Mouse (Mus musculus): ENCODE measurements around the gene Sclt1. TPM values are rescaled to one million over a fixed set of nuclear protein-coding genes. Genes with fewer than 3 reads are reported as not detected.

Gene Sclt1
- polyA plus RNA-seq, 1 experiment, result 4.7 TPM

DNA sequence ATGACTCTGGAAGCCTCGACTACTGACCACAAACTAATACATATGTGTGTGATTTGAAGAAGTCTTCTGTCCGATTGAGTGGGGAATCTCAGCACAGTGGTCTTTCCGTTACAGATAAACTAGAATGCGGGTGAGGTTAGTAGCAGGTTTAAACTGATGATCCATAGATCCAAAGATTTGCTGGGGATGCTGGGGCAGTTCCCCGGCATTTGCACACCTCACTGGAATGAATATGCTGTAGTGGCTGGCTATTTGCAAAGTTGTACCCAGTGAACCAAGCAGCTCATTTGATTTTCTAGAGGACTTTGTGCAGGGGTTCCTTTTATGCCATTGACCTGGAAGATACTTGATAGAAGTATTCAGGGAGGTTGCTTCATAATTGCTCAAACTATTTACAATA is 133.2 kb downstream of the Sclt1 start:
- Histone ChIP-seq H3K4me3 (replicated peaks; ENCODE audit: extremely low read depth, low read depth, low read length) (no peak overlapping the region), H3K4me1 (ENCODE audit: control insufficient read depth, insufficient read depth, low read length) (no peaks in the 10 kb centered on the region)
- DNase-seq, result no peak
- no peak for TF ChIP-seq POLR2A (IDR thresholded peaks at IDR 0.05; ENCODE audit: borderline replicate concordance, extremely low read depth, low read depth, low read length)
- no peak for TF ChIP-seq CTCF (IDR thresholded peaks at IDR 0.05; ENCODE audit: insufficient read depth, low read length)
- WGBS, result 91% methylated on average over 5 of the region's 5 CpGs

DNA sequence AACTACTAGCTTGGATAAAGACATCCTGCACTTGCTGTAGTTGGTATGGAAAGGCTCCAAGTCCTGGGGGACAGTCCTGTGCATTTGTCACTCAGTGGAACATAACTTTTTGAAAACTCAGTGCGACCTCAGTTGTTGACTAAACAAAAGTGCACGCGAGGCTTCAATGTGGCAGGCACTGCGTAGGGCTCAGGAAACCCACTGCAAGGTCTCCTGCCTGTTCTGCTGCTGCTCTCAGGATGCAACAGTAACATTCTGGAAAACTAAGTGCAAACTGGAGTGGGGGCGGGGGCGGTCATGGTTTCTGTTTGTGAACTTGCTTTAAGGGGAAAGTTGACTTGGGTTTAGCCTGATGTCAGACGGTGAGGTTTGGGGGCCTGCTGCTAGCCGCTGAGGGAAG is 134.8 kb downstream of the Sclt1 start:
- H3K4me1 ChIP-seq (ENCODE audit: control insufficient read depth, insufficient read depth, low read length), result no peaks in the 10 kb centered on the region
- TF ChIP-seq POLR2A (IDR thresholded peaks at IDR 0.05; ENCODE audit: borderline replicate concordance, extremely low read depth, low read depth, low read length), result no peak
- TF ChIP-seq CTCF (IDR thresholded peaks at IDR 0.05; ENCODE audit: insufficient read depth, low read length), result no peak
- WGBS, result 80% methylated on average over 8 of the region's 8 CpGs
- no peak for DNase-seq
- no peak overlapping the region for H3K4me3 ChIP-seq (replicated peaks; ENCODE audit: extremely low read depth, low read depth, low read length)

DNA sequence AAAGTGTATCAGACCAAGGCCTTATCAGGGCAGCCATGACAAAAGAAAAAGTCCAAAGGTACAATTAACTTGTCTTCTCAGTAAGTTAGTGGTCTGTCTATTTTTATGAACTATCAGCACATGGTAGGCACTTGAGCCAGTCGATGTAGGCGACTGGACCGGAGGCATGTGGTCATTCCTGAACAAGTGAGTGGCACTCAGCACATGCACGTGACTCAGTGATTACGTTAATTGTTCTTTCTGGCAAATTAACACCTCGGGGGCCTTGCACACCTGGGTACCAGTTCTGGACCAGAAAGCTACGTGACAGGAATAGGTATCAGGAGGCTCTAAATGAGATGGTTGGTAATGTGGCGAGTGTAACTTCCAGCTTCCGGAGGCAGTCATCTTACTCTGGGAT is 135.3 kb downstream of the Sclt1 start:
- TF ChIP-seq CTCF (IDR thresholded peaks at IDR 0.05; ENCODE audit: insufficient read depth, low read length) (no peak), POLR2A (IDR thresholded peaks at IDR 0.05; ENCODE audit: borderline replicate concordance, extremely low read depth, low read depth, low read length) (no peak)
- 91% methylated on average over 9 of the region's 9 CpGs for WGBS

DNA sequence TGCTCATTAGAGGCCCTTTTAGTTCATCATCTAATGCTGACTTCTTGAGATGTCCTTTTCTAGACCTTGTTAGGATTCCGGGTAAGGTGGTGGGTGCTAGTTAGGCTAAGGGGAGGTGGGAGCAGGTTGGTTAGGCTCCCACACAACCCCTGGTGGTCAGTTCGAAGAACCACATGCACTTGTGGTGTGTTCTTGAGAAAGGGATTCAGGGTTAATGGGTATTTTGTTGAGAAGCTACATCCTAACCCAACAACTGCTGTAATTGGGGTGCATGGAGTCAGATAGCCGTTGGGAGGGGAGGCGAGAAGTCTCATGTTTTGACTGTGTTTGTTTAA is 136.0 kb downstream of the Sclt1 start:
- no peak overlapping the region for H3K4me3 ChIP-seq (replicated peaks; ENCODE audit: extremely low read depth, low read depth, low read length)
- no peak for DNase-seq
- no peaks in the 10 kb centered on the region for H3K4me1 ChIP-seq (ENCODE audit: control insufficient read depth, insufficient read depth, low read length)
- no peak for TF ChIP-seq POLR2A (IDR thresholded peaks at IDR 0.05; ENCODE audit: borderline replicate concordance, extremely low read depth, low read depth, low read length)
- 0 out of 2 replicates have a peak, but pooled peaks have one; percentile 2 for TF ChIP-seq CTCF (IDR thresholded peaks at IDR 0.05; ENCODE audit: insufficient read depth, low read length)
- 91% methylated on average over 4 of the region's 4 CpGs for WGBS

More for the DNA sequence above, 135.3 kb downstream of the Sclt1 start:
- no peak for DNase-seq
- no peak overlapping the region for H3K4me3 ChIP-seq (replicated peaks; ENCODE audit: extremely low read depth, low read depth, low read length)
- H3K4me1 ChIP-seq (ENCODE audit: control insufficient read depth, insufficient read depth, low read length), result no peaks in the 10 kb centered on the region

DNA sequence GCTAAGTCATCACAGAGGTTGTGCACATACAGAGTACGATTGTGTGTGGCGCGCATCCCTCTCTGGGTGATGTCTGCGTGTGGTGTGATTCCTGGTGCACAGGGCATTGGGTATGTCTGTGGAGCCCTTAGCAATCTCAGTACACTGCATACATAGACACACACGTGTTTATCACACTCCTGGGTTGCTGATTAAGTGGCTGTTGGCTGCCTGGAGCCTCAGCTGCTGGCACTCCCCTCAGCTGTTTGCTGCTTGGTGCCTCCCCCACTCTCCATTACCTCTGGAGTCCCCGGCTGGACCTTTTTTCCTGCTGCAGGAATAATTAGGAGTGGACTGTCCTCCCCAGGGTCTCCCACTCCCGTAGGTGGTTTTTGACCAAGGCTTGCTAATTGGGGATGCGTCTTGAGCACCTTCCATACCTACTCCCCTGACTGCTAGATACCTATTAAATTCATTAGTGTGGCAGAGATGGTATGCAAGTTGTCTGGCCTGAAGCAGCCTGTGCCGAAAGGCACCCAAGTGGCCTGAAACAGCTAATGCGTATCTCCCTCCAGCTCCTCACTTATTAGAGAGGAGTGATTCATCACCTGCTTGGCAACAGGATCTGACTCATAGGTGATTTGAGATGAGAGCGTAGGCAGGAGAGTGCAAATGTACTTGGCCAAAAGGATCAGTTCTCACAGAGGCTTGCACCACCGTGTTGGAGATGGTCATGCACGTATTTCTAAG is 136.5 kb downstream of the Sclt1 start:
- TF ChIP-seq CTCF (IDR thresholded peaks at IDR 0.05; ENCODE audit: insufficient read depth, low read length), result no peak
- TF ChIP-seq POLR2A (IDR thresholded peaks at IDR 0.05; ENCODE audit: borderline replicate concordance, extremely low read depth, low read depth, low read length), result no peak
- DNase-seq, result no peak
- 88% methylated on average over 13 of the region's 13 CpGs for WGBS

DNA sequence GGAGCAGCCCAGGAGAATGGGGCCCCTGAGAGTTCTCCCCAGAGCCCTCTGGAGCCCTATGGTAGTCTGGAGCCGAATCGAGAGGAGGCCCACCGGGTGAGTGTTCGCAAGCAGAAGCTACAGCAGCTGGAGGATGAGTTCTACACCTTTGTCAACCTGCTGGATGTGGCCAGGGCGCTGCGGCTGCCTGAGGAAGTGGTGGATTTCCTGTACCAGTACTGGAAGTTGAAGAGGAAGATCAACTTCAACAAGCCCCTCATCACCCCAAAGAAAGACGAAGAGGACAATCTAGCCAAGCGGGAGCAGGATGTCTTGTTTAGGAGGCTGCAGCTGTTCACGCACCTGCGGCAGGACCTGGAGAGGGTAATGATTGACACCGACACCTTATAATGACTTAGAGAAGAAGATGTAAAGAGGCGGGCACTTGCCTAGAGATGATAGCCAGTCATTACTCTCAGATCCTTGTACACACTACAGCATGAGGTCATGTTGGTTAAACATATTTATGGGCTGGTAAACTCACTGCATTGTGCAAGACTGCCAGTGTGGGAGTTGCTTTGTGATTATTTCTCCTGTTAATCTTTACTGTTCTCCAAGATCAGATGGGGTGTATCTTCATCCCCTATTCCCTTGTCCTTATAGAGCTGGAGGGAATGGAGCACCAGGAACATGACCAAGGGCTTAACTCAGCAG is 137.5 kb downstream of the Sclt1 start:
- Histone ChIP-seq H3K4me1 (ENCODE audit: control insufficient read depth, insufficient read depth, low read length) (no peaks in the 10 kb centered on the region), H3K4me3 (replicated peaks; ENCODE audit: extremely low read depth, low read depth, low read length) (no peak overlapping the region)
- 73% methylated on average over 12 of the region's 12 CpGs for WGBS
- no peak for DNase-seq
- TF ChIP-seq POLR2A (IDR thresholded peaks at IDR 0.05; ENCODE audit: borderline replicate concordance, extremely low read depth, low read depth, low read length) (no peak), CTCF (IDR thresholded peaks at IDR 0.05; ENCODE audit: insufficient read depth, low read length) (no peak)

More for the DNA sequence above, 136.5 kb downstream of the Sclt1 start:
- Histone ChIP-seq H3K4me1 (ENCODE audit: control insufficient read depth, insufficient read depth, low read length) (no peaks in the 10 kb centered on the region), H3K4me3 (replicated peaks; ENCODE audit: extremely low read depth, low read depth, low read length) (no peak overlapping the region)

DNA sequence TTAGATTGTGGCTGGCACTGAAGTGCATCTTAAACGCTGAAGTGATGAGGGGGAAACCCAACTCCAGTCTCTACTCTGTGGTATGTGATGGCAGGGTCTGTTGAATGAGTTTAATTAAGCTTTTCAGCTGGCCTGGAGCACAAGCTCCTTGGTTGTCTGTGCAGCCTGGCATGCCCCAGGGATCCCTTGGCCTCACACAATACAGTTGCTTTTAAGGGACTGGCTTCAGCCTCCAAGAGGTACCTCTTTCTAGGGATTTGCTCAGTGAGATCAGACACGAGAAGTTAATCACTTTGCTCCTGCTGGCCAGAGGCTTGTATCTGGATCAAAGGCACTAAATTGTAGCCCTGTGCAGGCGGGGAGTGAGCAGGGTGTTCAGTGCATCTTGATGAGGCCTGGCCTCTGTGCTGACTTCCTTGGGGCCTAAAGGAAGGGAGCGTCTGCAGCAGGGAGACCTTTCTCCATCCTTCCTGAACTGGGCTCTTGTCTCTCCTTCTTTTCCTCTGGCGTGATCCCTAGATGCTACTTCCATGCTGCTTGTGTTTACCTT is 138.8 kb downstream of the Sclt1 start:
- WGBS, result 80% methylated on average over 5 of the region's 5 CpGs
- H3K4me3 ChIP-seq (replicated peaks; ENCODE audit: extremely low read depth, low read depth, low read length), result no peak overlapping the region
- DNase-seq, result no peak
- no peak for TF ChIP-seq POLR2A (IDR thresholded peaks at IDR 0.05; ENCODE audit: borderline replicate concordance, extremely low read depth, low read depth, low read length)
- no peak for TF ChIP-seq CTCF (IDR thresholded peaks at IDR 0.05; ENCODE audit: insufficient read depth, low read length)
- no peaks in the 10 kb centered on the region for H3K4me1 ChIP-seq (ENCODE audit: control insufficient read depth, insufficient read depth, low read length)

DNA sequence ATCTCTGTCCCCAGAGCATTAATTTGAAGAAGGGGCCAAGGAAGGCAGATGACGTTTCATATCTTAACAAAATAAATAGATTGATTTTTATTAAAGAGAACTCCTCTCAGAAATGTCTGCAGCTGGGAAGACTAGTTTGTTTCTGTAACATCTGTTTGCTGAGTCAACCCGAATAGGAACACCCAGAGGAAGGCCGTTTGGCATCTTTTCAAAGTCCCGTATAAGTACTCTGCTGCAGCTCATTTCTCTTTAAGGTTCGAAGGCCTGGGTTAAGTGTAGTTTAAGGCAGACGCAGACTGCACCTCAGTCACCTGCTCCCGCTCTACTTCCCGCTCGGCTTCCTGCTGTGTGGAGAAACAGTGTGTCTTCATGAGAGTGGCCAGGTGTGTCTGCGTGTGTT is 139.4 kb downstream of the Sclt1 start:
- Histone ChIP-seq H3K4me1 (ENCODE audit: control insufficient read depth, insufficient read depth, low read length) (no peaks in the 10 kb centered on the region), H3K4me3 (replicated peaks; ENCODE audit: extremely low read depth, low read depth, low read length) (no peak overlapping the region)
- TF ChIP-seq POLR2A (IDR thresholded peaks at IDR 0.05; ENCODE audit: borderline replicate concordance, extremely low read depth, low read depth, low read length) (no peak), CTCF (IDR thresholded peaks at IDR 0.05; ENCODE audit: insufficient read depth, low read length) (no peak)
- DNase-seq, result no peak
- 57% methylated on average over 10 of the region's 10 CpGs for WGBS

DNA sequence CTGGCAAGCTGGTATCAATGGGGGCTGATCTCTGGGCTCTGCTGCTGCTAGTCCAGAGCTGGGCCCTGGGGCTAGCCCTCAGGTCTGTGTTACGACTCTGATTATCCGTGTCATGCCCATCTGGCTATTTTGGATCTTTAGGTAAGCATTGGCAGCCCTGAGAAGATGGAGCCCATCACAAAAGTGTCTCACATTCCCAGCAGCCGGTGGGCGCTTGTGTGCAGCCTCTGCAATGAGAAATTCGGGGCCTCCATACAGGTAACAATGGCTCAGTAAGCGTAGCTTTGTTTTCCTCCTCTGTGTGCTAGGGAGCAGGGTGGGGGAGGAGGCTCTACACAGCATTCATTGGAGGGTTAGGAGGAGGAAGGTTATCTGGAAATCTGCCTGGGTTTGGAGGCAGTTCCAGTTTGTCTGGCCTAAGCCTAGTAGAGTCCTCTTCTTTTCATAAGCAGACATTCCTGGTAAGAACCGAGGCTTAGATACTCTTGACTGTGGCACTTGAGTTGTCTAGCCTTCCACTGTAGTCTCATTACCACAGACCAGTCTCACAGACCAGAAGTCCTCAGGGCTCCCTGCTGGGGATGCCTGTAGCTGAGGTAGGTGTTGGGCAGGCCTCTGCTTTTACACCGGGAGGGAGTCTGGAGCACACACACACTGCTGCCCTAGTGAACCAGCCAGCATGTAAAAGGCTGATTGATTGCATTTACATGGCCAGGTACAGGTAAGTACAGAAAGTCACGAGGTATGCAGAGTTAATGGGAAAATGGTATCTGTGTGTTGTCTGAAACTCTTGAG is 140.9 kb downstream of the Sclt1 start:
- WGBS, result 86% methylated on average over 9 of the region's 9 CpGs
- no peak for DNase-seq
- no peak for TF ChIP-seq CTCF (IDR thresholded peaks at IDR 0.05; ENCODE audit: insufficient read depth, low read length)
- TF ChIP-seq POLR2A (IDR thresholded peaks at IDR 0.05; ENCODE audit: borderline replicate concordance, extremely low read depth, low read depth, low read length), result no peak
- Histone ChIP-seq H3K4me3 (replicated peaks; ENCODE audit: extremely low read depth, low read depth, low read length) (no peak overlapping the region), H3K4me1 (ENCODE audit: control insufficient read depth, insufficient read depth, low read length) (no peaks in the 10 kb centered on the region)

Measured in lung, adult 2 months (tissue).